Mouse (Mus musculus): ENCODE results near the gene Prr7. TPM values are rescaled to one million over a fixed set of nuclear protein-coding genes. Genes with fewer than 3 reads are reported as not detected.
A peak's percentile ranks its signal among the peaks of the same experiment; 100 is the strongest.

Prr7 gene
- polyA plus RNA-seq, 2 experiments, result 0.32 TPM; not detected in 1

GRCm38 (mm10) chr13:55420018-55420932, 43.8 kb upstream of the Prr7 start:
- Histone ChIP-seq H3K36me3 (replicated peaks; ENCODE audit: control insufficient read depth, insufficient read depth, low read depth) (no peaks in the 10 kb centered on the region), H3K4me2 (ENCODE audit: low read depth) (no peak overlapping the region)

GRCm38 (mm10) chr13:55420933-55421800, 42.9 kb upstream of the Prr7 start:
- Histone ChIP-seq H3K9ac (replicated peaks) (no peak overlapping the region), H3K4me3 (ENCODE audit: insufficient read depth in 1 of 2, low read depth in 2 of 2, low read length in 2 of 2) (no peak overlapping the region), H3K27ac (no peak overlapping the region), H3K9me3 (ENCODE audit: control insufficient read depth, low read length) (no peaks in the 10 kb centered on the region), H3K4me2 (ENCODE audit: low read depth) (no peak overlapping the region), H3K4me1 (replicated peaks; ENCODE audit: control insufficient read depth in 2 of 2, insufficient read depth in 2 of 2, low read length in 1 of 2) (no peaks in the 10 kb centered on the region), H3K36me3 (replicated peaks; ENCODE audit: control insufficient read depth, insufficient read depth, low read depth) (no peaks in the 10 kb centered on the region), H3K27me3 (ENCODE audit: control insufficient read depth, insufficient read depth, low read length) (peaks cover 43% of the 10 kb centered on the region)
- ATAC-seq (ENCODE audit: insufficient read depth) (no peak), DNase-seq (ENCODE audit: low read depth in 3 of 3, low spot score in 3 of 3) (no peak)
- TF ChIP-seq CTCF (IDR thresholded peaks at IDR 0.05; ENCODE audit: low read depth), result peak; percentile 79
- no peak for TF ChIP-seq EP300 (IDR thresholded peaks at IDR 0.05; ENCODE audit: low read depth)
- WGBS (ENCODE audit: insufficient replicate concordance), result 8% methylated on average over 35 of the region's 35 CpGs

More at GRCm38 (mm10) chr13:55420018-55420932, 43.8 kb upstream of the Prr7 start:
- TF ChIP-seq CTCF (IDR thresholded peaks at IDR 0.05; ENCODE audit: low read depth), result no peak
- ATAC-seq (ENCODE audit: insufficient read depth) (no peak), DNase-seq (ENCODE audit: low read depth in 3 of 3, low spot score in 3 of 3) (no peak)
- H3K27me3 ChIP-seq (ENCODE audit: control insufficient read depth, insufficient read depth, low read length), result peaks cover 43% of the 10 kb centered on the region
- H3K4me3 ChIP-seq (ENCODE audit: insufficient read depth in 1 of 2, low read depth in 2 of 2, low read length in 2 of 2), result no peak overlapping the region
- H3K4me1 ChIP-seq (replicated peaks; ENCODE audit: control insufficient read depth in 2 of 2, insufficient read depth in 2 of 2, low read length in 1 of 2), result no peaks in the 10 kb centered on the region
- H3K9ac ChIP-seq (replicated peaks), result no peak overlapping the region
- no peaks in the 10 kb centered on the region for H3K9me3 ChIP-seq (ENCODE audit: control insufficient read depth, low read length)
- WGBS (ENCODE audit: insufficient replicate concordance), result 21% methylated on average over 51 of the region's 51 CpGs
- no peak overlapping the region for H3K27ac ChIP-seq

GRCm38 (mm10) chr13:55426613-55427012, 37.5 kb upstream of the Prr7 start, which contains the start of gene F12:
TSS of gene F12 (minus strand) at chr13:55426793.
- TF ChIP-seq CTCF (IDR thresholded peaks at IDR 0.05; ENCODE audit: low read depth), result no peak
- no peak for TF ChIP-seq EP300 (IDR thresholded peaks at IDR 0.05; ENCODE audit: low read depth)
- Histone ChIP-seq H3K9ac (replicated peaks) (no peak within 1 kb of the TSS), H3K36me3 (replicated peaks; ENCODE audit: control insufficient read depth, insufficient read depth, low read depth) (no peaks in the 10 kb centered on the region), H3K4me3 (ENCODE audit: insufficient read depth in 1 of 2, low read depth in 2 of 2, low read length in 2 of 2) (peak within 1 kb of the TSS; percentile 25 to 54), H3K27ac (no peak within 1 kb of the TSS), H3K4me2 (ENCODE audit: low read depth) (peak within 1 kb of the TSS; percentile 43), H3K9me3 (ENCODE audit: control insufficient read depth, low read length) (no peaks in the 10 kb centered on the region), H3K27me3 (ENCODE audit: control insufficient read depth, insufficient read depth, low read length) (peaks cover 5% of the 10 kb centered on the region), H3K4me1 (replicated peaks; ENCODE audit: control insufficient read depth in 2 of 2, insufficient read depth in 2 of 2, low read length in 1 of 2) (peaks cover 0 to 8% of the 10 kb centered on the region in 2 experiments; a peak in 1 of 4 replicates)
- ATAC-seq (ENCODE audit: insufficient read depth) (no peak), DNase-seq (ENCODE audit: low read depth in 3 of 3, low spot score in 3 of 3) (no peak)
- WGBS (ENCODE audit: insufficient replicate concordance), result 66% methylated on average over 10 of the region's 10 CpGs

DNA sequence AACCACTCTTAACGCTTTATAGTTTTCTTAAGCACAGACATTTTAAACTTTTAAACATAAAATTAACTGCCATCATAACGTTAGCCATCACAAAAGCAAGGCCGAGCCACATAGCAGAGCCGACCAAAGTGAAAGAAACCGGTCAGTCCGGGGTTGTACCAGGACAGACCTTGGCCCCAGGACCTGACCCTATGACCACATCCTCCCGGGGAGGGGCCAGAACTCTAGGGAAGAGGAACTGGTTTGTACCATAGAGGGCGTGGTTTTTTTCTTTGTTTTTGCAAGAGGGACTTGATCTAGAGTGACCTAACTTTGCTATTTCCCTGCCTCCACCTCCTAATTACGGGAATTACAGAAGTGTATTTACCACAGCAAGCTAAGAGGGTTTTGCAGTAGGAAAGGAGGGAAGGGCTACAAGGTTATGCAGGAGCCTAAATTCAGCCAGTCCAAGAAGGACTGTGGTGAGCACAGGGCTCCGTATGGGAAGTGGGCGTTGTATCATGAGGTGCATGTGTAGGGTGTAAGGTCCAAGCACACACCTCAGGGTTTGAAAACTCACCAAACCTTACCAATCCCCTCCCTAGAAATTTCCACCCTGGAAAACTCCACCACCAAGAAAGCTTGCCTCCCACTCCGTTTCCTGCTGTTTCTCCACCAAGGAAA, 34.7 kb upstream of the Prr7 start:
- H3K27me3 ChIP-seq (ENCODE audit: control insufficient read depth, insufficient read depth, low read length), result no peaks in the 10 kb centered on the region
- no peak overlapping the region for H3K4me3 ChIP-seq (ENCODE audit: insufficient read depth in 1 of 2, low read depth in 2 of 2, low read length in 2 of 2)
- H3K4me2 ChIP-seq (ENCODE audit: low read depth), result peak overlapping the region; percentile 22; the same call in 1 of the 2 replicates
- no peak overlapping the region for H3K9ac ChIP-seq (replicated peaks)
- peak; percentile 71 for ATAC-seq (ENCODE audit: insufficient read depth)
- peaks cover 0 to 8% of the 10 kb centered on the region in 2 experiments; a peak in 1 of 4 replicates for H3K4me1 ChIP-seq (replicated peaks; ENCODE audit: control insufficient read depth in 2 of 2, insufficient read depth in 2 of 2, low read length in 1 of 2)
- no peaks in the 10 kb centered on the region for H3K36me3 ChIP-seq (replicated peaks; ENCODE audit: control insufficient read depth, insufficient read depth, low read depth)
- H3K9me3 ChIP-seq (ENCODE audit: control insufficient read depth, low read length), result no peaks in the 10 kb centered on the region
- peak in 1 of 3 experiments; percentile 50 for DNase-seq (ENCODE audit: low read depth in 3 of 3, low spot score in 3 of 3)
- no peak for TF ChIP-seq EP300 (IDR thresholded peaks at IDR 0.05; ENCODE audit: low read depth)
- TF ChIP-seq CTCF (IDR thresholded peaks at IDR 0.05; ENCODE audit: low read depth), result no peak
- 28% methylated on average over 12 of the region's 12 CpGs for WGBS (ENCODE audit: insufficient replicate concordance)
- H3K27ac ChIP-seq, result no peak overlapping the region
